26 mouse cellular contexts compared by ENCODE assay signal in genomic region chr11:111020211-111020610, GRCm38 (mm10). TPM values are rescaled to one million over a fixed set of nuclear protein-coding genes. Genes with fewer than 3 reads are reported as not detected.
DNase-seq lines count a peak whose midpoint lies in the region; ATAC-seq and TF ChIP-seq lines count a peak whose summit lies in the region.
"Had no signal": no experiment of that assay in that cellular context is flagged by ENCODE, and none has a peak within 500 bp of the region (broad histone marks: within the 10 kb centered on the region; RNA-seq: fewer than 3 reads in every experiment).

No protein-coding gene starts in this region.

- no peak for TF ChIP-seq CTCF in brain, embryonic 14.5 days (IDR thresholded peaks at IDR 0.05; ENCODE audit: borderline replicate concordance, extremely low read depth, insufficient read depth, insufficient read length)

- ATAC-seq in hindbrain, embryonic 12.5 days (ENCODE audit: low FRiP score): no peak
- no peak for ATAC-seq in hindbrain, embryonic 16.5 days
- no peak for ATAC-seq in cerebellum, adult (ENCODE audit: insufficient number of reproducible peaks, low FRiP score, low TSS enrichment)
- ATAC-seq: CD4-positive, CD25-positive, alpha-beta regulatory T cell, adult 4 months; forebrain, embryonic 14.5 days; forebrain, embryonic 16.5 days had no signal

- no peaks in the 10 kb centered on the region for H3K9me3 ChIP-seq in hindbrain, embryonic 12.5 days (replicated peaks)
- H3K9me3 ChIP-seq in hindbrain, embryonic 16.5 days (ENCODE audit: control insufficient read depth, low read length): no peaks in the 10 kb centered on the region
- H3K9me3 ChIP-seq: embryonic facial prominence, embryonic 13.5 days; embryonic facial prominence, embryonic 15.5 days; forebrain, embryonic 12.5 days had no signal

- peak; percentile 91 for DNase-seq in Muller cell, postnatal 12 days (ENCODE audit: inconsistent ontology term)
- peak; percentile 14 for DNase-seq in brain, embryonic 14.5 days (ENCODE audit: low read depth)
- DNase-seq: adrenal gland, adult 2 months; adrenal gland, postnatal 14 days; adrenal gland, postnatal 36 days; B cell, adult 2 months; cerebellum, adult 11 months; cerebellum, adult 18-20 months; cerebellum, adult 8-10 months; cerebellum, adult 9-11 months; cerebellum, postnatal 14 days; cerebellum, postnatal 36 days; embryo, embryonic 11 days had no signal

- H3K4me1 ChIP-seq in hindbrain, embryonic 12.5 days: peaks cover 9% of the 10 kb centered on the region; the same call in 1 of the 2 replicates
- no peaks in the 10 kb centered on the region for H3K4me1 ChIP-seq in hindbrain, embryonic 16.5 days (ENCODE audit: control insufficient read depth, insufficient read depth, low read depth, low read length)
- H3K4me1 ChIP-seq: embryonic facial prominence, embryonic 15.5 days had no signal

- H3K36me3 ChIP-seq in hindbrain, embryonic 12.5 days: no peaks in the 10 kb centered on the region
- H3K36me3 ChIP-seq in hindbrain, embryonic 16.5 days (ENCODE audit: control insufficient read depth, insufficient read depth, low read length): no peaks in the 10 kb centered on the region
- H3K36me3 ChIP-seq: embryonic facial prominence, embryonic 13.5 days; embryonic facial prominence, embryonic 15.5 days; forebrain, embryonic 10.5 days; forebrain, embryonic 12.5 days; G1E had no signal

- H3K4me2 ChIP-seq in hindbrain, embryonic 12.5 days (replicated peaks): no peak overlapping the region
- no peak overlapping the region for H3K4me2 ChIP-seq in hindbrain, embryonic 16.5 days (ENCODE audit: low read length)
- H3K4me2 ChIP-seq: embryonic facial prominence, embryonic 13.5 days; embryonic facial prominence, embryonic 15.5 days; forebrain, embryonic 12.5 days had no signal

- no peaks in the 10 kb centered on the region for H3K27me3 ChIP-seq in hindbrain, embryonic 12.5 days
- no peaks in the 10 kb centered on the region for H3K27me3 ChIP-seq in hindbrain, embryonic 16.5 days (replicated peaks; ENCODE audit: control insufficient read depth, insufficient read depth, low read length)
- H3K27me3 ChIP-seq: CH12.LX; embryonic facial prominence, embryonic 13.5 days; embryonic facial prominence, embryonic 15.5 days; forebrain, embryonic 12.5 days had no signal

- 38% methylated on average over 2 of the region's 2 CpGs for WGBS in hindbrain, embryonic 12.5 days
- WGBS in hindbrain, embryonic 16.5 days: 31% methylated on average over 2 of the region's 2 CpGs

- no peak overlapping the region for H3K9ac ChIP-seq in hindbrain, embryonic 12.5 days
- H3K9ac ChIP-seq in hindbrain, embryonic 16.5 days (ENCODE audit: low read depth, low read length): no peak overlapping the region
- H3K9ac ChIP-seq: embryonic facial prominence, embryonic 13.5 days; embryonic facial prominence, embryonic 15.5 days; forebrain, embryonic 12.5 days had no signal

- no peak overlapping the region for H3K4me3 ChIP-seq in hindbrain, embryonic 12.5 days
- H3K4me3 ChIP-seq in hindbrain, embryonic 16.5 days (ENCODE audit: low read length): no peak overlapping the region
- H3K4me3 ChIP-seq: embryonic facial prominence, embryonic 13.5 days; embryonic facial prominence, embryonic 15.5 days; erythroblast, embryonic 14.5 days; forebrain, embryonic 10.5 days; forebrain, embryonic 12.5 days had no signal

- 0 out of 2 replicates have a peak overlapping the region, but pooled peaks have one; percentile 23 for H3K27ac ChIP-seq in hindbrain, embryonic 12.5 days
- H3K27ac ChIP-seq in hindbrain, embryonic 16.5 days (ENCODE audit: low read depth, low read length): no peak overlapping the region
- H3K27ac ChIP-seq: embryonic facial prominence, embryonic 13.5 days; embryonic facial prominence, embryonic 15.5 days; forebrain, embryonic 12.5 days had no signal

- no peak for TF ChIP-seq POLR2A in brain, embryonic 14.5 days (IDR thresholded peaks at IDR 0.05; ENCODE audit: borderline replicate concordance, extremely low read depth, insufficient read depth, insufficient read length, poor library complexity, severe bottlenecking)

RNA-seq across cellular contexts. Expression of gene Kcnj2, which starts 45.8 kb away (rescaled TPM):
- 2.9 and 3.2 TPM in 2 replicates for polyA plus RNA-seq in hindbrain, embryonic 12.5 days (2016; fragmentation: Nextera tagmentation; extraction: Ambion mirVana)
- polyA plus RNA-seq in hindbrain, embryonic 16.5 days (2015; fragmentation: Nextera tagmentation; extraction: Ambion mirVana): 1.2 and 1.3 TPM in 2 replicates
- 2.3 and 3.3 TPM in 2 replicates for polyA plus RNA-seq in brain, embryonic 14.5 days (2012; rRNA removed)
- polyA plus RNA-seq: CD4-positive, CD25-positive, alpha-beta regulatory T cell, adult 4 months; erythroblast, embryonic 14.5 days; G1E had no signal

RNA-seq across cellular contexts. Expression of gene Kcnj16, which starts 52.4 kb away (rescaled TPM):
- polyA plus RNA-seq in hindbrain, embryonic 12.5 days (2016; fragmentation: Nextera tagmentation; extraction: Ambion mirVana): 0.35 and 0.38 TPM in 2 replicates
- 3.6 and 5.0 TPM in 2 replicates for polyA plus RNA-seq in hindbrain, embryonic 16.5 days (2015; fragmentation: Nextera tagmentation; extraction: Ambion mirVana)
- 0.37 and 0.98 TPM in 2 replicates for polyA plus RNA-seq in brain, embryonic 14.5 days (2012; rRNA removed)
- polyA plus RNA-seq: adrenal gland, adult 2 months; embryonic facial prominence, embryonic 13.5 days; erythroblast, embryonic 14.5 days; forebrain, embryonic 12.5 days; forebrain, embryonic 14.5 days; G1E had no signal
